ENCODE assay signal across 8 mouse cellular contexts in genomic region chr2:77703080-77703479, GRCm38 (mm10).
A peak's percentile ranks its signal among the peaks of the same experiment; 100 is the strongest.
DNase-seq lines count a peak whose midpoint lies in the region; ATAC-seq lines count a peak whose summit lies in the region.

No protein-coding gene starts in this region.

- WGBS in forebrain, embryonic 13.5 days = 33% methylated on average over 19 of the region's 19 CpGs
- WGBS in forebrain, embryonic 11.5 days = 70% methylated on average over 19 of the region's 19 CpGs
- 49% methylated on average over 19 of the region's 19 CpGs for WGBS in neural tube, embryonic 12.5 days

- H3K4me3 ChIP-seq in forebrain, embryonic 13.5 days = peak overlapping the region; percentile 27
- no peak overlapping the region for H3K4me3 ChIP-seq in forebrain, embryonic 11.5 days (ENCODE audit: low read depth, low read length)
- no peak overlapping the region for H3K4me3 ChIP-seq in neural tube, embryonic 12.5 days

- peak overlapping the region; percentile 3; the same call in 1 of the 2 replicates for H3K9ac ChIP-seq in forebrain, embryonic 13.5 days
- H3K9ac ChIP-seq in forebrain, embryonic 11.5 days (ENCODE audit: low read length) = no peak overlapping the region
- H3K9ac ChIP-seq in neural tube, embryonic 12.5 days = no peak overlapping the region

- H3K9me3 ChIP-seq in forebrain, embryonic 13.5 days (replicated peaks) = no peaks in the 10 kb centered on the region
- no peaks in the 10 kb centered on the region for H3K9me3 ChIP-seq in forebrain, embryonic 11.5 days (ENCODE audit: control insufficient read depth, low read length)
- no peaks in the 10 kb centered on the region for H3K9me3 ChIP-seq in neural tube, embryonic 12.5 days

- DNase-seq in forebrain, embryonic 11.5 days (ENCODE audit: low spot score) = no peak
- DNase-seq in brain, adult 2 months (ENCODE audit: low read depth, low spot score) = peak; percentile 90
- DNase-seq in layer of hippocampus, adult 9-11 months = peak; percentile 37
- DNase-seq in testis, postnatal 10 days (ENCODE audit: low spot score) = no peak

- peak overlapping the region; percentile 41; the same call in 1 of the 2 replicates for H3K27ac ChIP-seq in forebrain, embryonic 13.5 days
- no peak overlapping the region for H3K27ac ChIP-seq in forebrain, embryonic 11.5 days (ENCODE audit: low read depth, low read length)
- H3K27ac ChIP-seq in neural tube, embryonic 12.5 days = no peak overlapping the region

- H3K27me3 ChIP-seq in forebrain, embryonic 13.5 days = no peaks in the 10 kb centered on the region
- no peaks in the 10 kb centered on the region for H3K27me3 ChIP-seq in forebrain, embryonic 11.5 days (ENCODE audit: control insufficient read depth, insufficient read depth, low read length)
- no peaks in the 10 kb centered on the region for H3K27me3 ChIP-seq in neural tube, embryonic 12.5 days (replicated peaks)

- no peaks in the 10 kb centered on the region for H3K36me3 ChIP-seq in forebrain, embryonic 13.5 days (ENCODE audit: poor library complexity, severe bottlenecking)
- no peaks in the 10 kb centered on the region for H3K36me3 ChIP-seq in forebrain, embryonic 11.5 days (ENCODE audit: control insufficient read depth, insufficient read depth, low read length)
- no peaks in the 10 kb centered on the region for H3K36me3 ChIP-seq in neural tube, embryonic 12.5 days

- peak; percentile 62 for ATAC-seq in forebrain, embryonic 13.5 days
- ATAC-seq in forebrain, embryonic 11.5 days (replicated peaks; ENCODE audit: low FRiP score) = no peak
- peak; percentile 93 for ATAC-seq in frontal cortex, adult (ENCODE audit: low TSS enrichment)
- ATAC-seq in neural tube, embryonic 12.5 days (ENCODE audit: low FRiP score, low read depth) = peak; percentile 41; the same call in 1 of the 2 replicates
- ATAC-seq in CD4-positive, CD25-positive, alpha-beta regulatory T cell, adult 4 months = no peak

- no peaks in the 10 kb centered on the region for H3K4me1 ChIP-seq in forebrain, embryonic 13.5 days
- H3K4me1 ChIP-seq in forebrain, embryonic 11.5 days (replicated peaks; ENCODE audit: control insufficient read depth, insufficient read depth, low read length) = no peaks in the 10 kb centered on the region
- H3K4me1 ChIP-seq in neural tube, embryonic 12.5 days = peaks cover 4% of the 10 kb centered on the region; the same call in 1 of the 2 replicates

- H3K4me2 ChIP-seq in forebrain, embryonic 13.5 days = peak overlapping the region; percentile 53
- no peak overlapping the region for H3K4me2 ChIP-seq in forebrain, embryonic 11.5 days (ENCODE audit: low read depth, low read length, severe bottlenecking)
- peak overlapping the region; percentile 39 for H3K4me2 ChIP-seq in neural tube, embryonic 12.5 days (replicated peaks)

Comparison
In these comparisons a context has a peak if more than half of its experiments do, and no peak if none do; other contexts are left out.
1. ATAC-seq: peak in forebrain, embryonic 13.5 days (single experiment), frontal cortex, adult (single experiment) and neural tube, embryonic 12.5 days (single experiment); none in forebrain, embryonic 11.5 days (single experiment) and CD4-positive, CD25-positive, alpha-beta regulatory T cell, adult 4 months (single experiment).
2. DNase-seq: peak in brain, adult 2 months (single experiment) and layer of hippocampus, adult 9-11 months (single experiment); none in forebrain, embryonic 11.5 days (single experiment) and testis, postnatal 10 days (single experiment).